Comparison of ENCODE assay signal across 12 mouse cellular contexts in the genomic region with DNA sequence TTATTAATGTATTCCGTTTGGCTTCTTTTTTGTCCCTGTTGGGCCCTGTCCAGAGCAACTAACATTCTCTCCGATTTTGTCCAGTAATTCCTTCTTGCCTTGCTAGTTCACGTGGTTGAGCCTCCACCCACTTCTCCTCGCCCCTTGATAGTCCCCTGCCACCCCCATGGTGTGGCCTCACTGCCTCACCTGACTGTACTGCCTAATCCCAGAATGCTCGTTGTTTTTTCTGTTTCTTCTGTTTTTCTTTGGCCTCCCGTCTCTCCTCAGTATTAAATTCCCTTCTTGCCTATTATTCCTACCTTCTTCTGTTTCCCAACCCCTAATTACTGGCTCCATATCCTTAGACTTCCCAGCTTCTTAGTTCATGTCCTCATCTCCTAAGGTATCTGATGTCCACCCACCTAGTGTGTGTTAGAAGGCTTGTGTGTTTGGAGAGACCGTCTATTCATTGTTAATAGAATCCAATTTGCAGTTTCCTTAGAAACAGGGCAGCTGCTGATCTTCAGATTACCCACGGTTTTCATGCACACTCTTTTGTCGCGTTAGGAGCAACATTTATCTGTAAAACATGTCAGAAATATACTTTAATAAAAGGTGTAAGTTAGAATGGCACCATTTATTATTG.
DNase-seq lines count a peak whose midpoint lies in the region; ATAC-seq and TF ChIP-seq lines count a peak whose summit lies in the region.
"Had no signal": no experiment of that assay in that cellular context is flagged by ENCODE, and none has a peak within 500 bp of the region (broad histone marks: within the 10 kb centered on the region; RNA-seq: fewer than 3 reads in every experiment).

No protein-coding gene starts in this region.

- H3K9ac ChIP-seq in hindbrain, embryonic 14.5 days: no peak overlapping the region
- no peak overlapping the region for H3K9ac ChIP-seq in midbrain, embryonic 15.5 days
- no peak overlapping the region for H3K9ac ChIP-seq in forebrain, embryonic 14.5 days (ENCODE audit: low read length)
- no peak overlapping the region for H3K9ac ChIP-seq in stomach, postnatal 0 days (ENCODE audit: low read length)
- H3K9ac ChIP-seq: lung, embryonic 15.5 days had no signal

- ATAC-seq in hindbrain, embryonic 14.5 days (ENCODE audit: low FRiP score): no peak
- no peak for ATAC-seq in midbrain, embryonic 15.5 days (replicated peaks)
- ATAC-seq in forebrain, embryonic 14.5 days: no peak
- ATAC-seq in stomach, postnatal 0 days (ENCODE audit: low FRiP score, low TSS enrichment): no peak

- H3K9me3 ChIP-seq in hindbrain, embryonic 10.5 days: peaks cover 5% of the 10 kb centered on the region; the same call in 1 of the 2 replicates
- peaks cover 5% of the 10 kb centered on the region; the same call in 1 of the 2 replicates for H3K9me3 ChIP-seq in hindbrain, embryonic 14.5 days (ENCODE audit: control insufficient read depth, low read length)
- H3K9me3 ChIP-seq in midbrain, embryonic 10.5 days (replicated peaks): peaks cover 7% of the 10 kb centered on the region; the same call in 1 of the 2 replicates
- H3K9me3 ChIP-seq in midbrain, embryonic 15.5 days: no peaks in the 10 kb centered on the region
- H3K9me3 ChIP-seq in forebrain, embryonic 14.5 days (replicated peaks; ENCODE audit: control insufficient read depth, low read length): no peaks in the 10 kb centered on the region
- no peaks in the 10 kb centered on the region for H3K9me3 ChIP-seq in stomach, postnatal 0 days (ENCODE audit: control insufficient read depth, low read length)
- H3K9me3 ChIP-seq: lung, embryonic 15.5 days had no signal

- peak overlapping the region; percentile 56; the same call in 1 of the 2 replicates for H3K27ac ChIP-seq in hindbrain, embryonic 10.5 days
- H3K27ac ChIP-seq in hindbrain, embryonic 14.5 days: no peak overlapping the region
- H3K27ac ChIP-seq in midbrain, embryonic 10.5 days (replicated peaks): peak overlapping the region; percentile 67
- H3K27ac ChIP-seq in midbrain, embryonic 15.5 days: no peak overlapping the region
- H3K27ac ChIP-seq in forebrain, embryonic 14.5 days (ENCODE audit: low read depth, low read length): no peak overlapping the region
- 0 out of 2 replicates have a peak overlapping the region, but pooled peaks have one; percentile 5 for H3K27ac ChIP-seq in stomach, postnatal 0 days (replicated peaks)

- H3K4me3 ChIP-seq in hindbrain, embryonic 10.5 days: no peak overlapping the region
- no peak overlapping the region for H3K4me3 ChIP-seq in hindbrain, embryonic 14.5 days (replicated peaks; ENCODE audit: low read length)
- H3K4me3 ChIP-seq in midbrain, embryonic 10.5 days: no peak overlapping the region
- H3K4me3 ChIP-seq in midbrain, embryonic 15.5 days: no peak overlapping the region
- no peak overlapping the region for H3K4me3 ChIP-seq in forebrain, embryonic 14.5 days (ENCODE audit: low read depth, low read length)
- H3K4me3 ChIP-seq in stomach, postnatal 0 days (ENCODE audit: low read depth, low read length): no peak overlapping the region
- H3K4me3 ChIP-seq: lung, embryonic 15.5 days had no signal

- no peaks in the 10 kb centered on the region for H3K36me3 ChIP-seq in hindbrain, embryonic 10.5 days
- no peaks in the 10 kb centered on the region for H3K36me3 ChIP-seq in hindbrain, embryonic 14.5 days (replicated peaks; ENCODE audit: control insufficient read depth, insufficient read depth)
- H3K36me3 ChIP-seq in midbrain, embryonic 10.5 days: peaks cover 5% of the 10 kb centered on the region; the same call in 1 of the 2 replicates
- no peaks in the 10 kb centered on the region for H3K36me3 ChIP-seq in midbrain, embryonic 15.5 days (replicated peaks)
- H3K36me3 ChIP-seq in forebrain, embryonic 14.5 days (ENCODE audit: control insufficient read depth, insufficient read depth, low read length): no peaks in the 10 kb centered on the region
- H3K36me3 ChIP-seq in stomach, postnatal 0 days (ENCODE audit: control insufficient read depth, insufficient read depth, low read length): no peaks in the 10 kb centered on the region
- H3K36me3 ChIP-seq: lung, embryonic 15.5 days had no signal

- H3K27me3 ChIP-seq in hindbrain, embryonic 10.5 days (ENCODE audit: insufficient read depth, poor library complexity, severe bottlenecking): peaks cover 3% of the 10 kb centered on the region; the same call in 1 of the 2 replicates
- H3K27me3 ChIP-seq in hindbrain, embryonic 14.5 days (ENCODE audit: control insufficient read depth, insufficient read depth, low read length): no peaks in the 10 kb centered on the region
- H3K27me3 ChIP-seq in midbrain, embryonic 10.5 days (ENCODE audit: low read depth, poor library complexity, severe bottlenecking): peaks cover 5% of the 10 kb centered on the region; the same call in 1 of the 2 replicates
- no peaks in the 10 kb centered on the region for H3K27me3 ChIP-seq in midbrain, embryonic 15.5 days (replicated peaks)
- H3K27me3 ChIP-seq in forebrain, embryonic 14.5 days (replicated peaks; ENCODE audit: control insufficient read depth, insufficient read depth, low read length): no peaks in the 10 kb centered on the region
- no peaks in the 10 kb centered on the region for H3K27me3 ChIP-seq in stomach, postnatal 0 days (ENCODE audit: control insufficient read depth, insufficient read depth, low read length)
- H3K27me3 ChIP-seq: lung, embryonic 15.5 days had no signal

- TF ChIP-seq CTCF in stomach, postnatal 0 days (IDR thresholded peaks at IDR 0.05; ENCODE audit: low read depth): no peak

- H3K4me2 ChIP-seq in hindbrain, embryonic 14.5 days (replicated peaks): no peak overlapping the region
- H3K4me2 ChIP-seq in midbrain, embryonic 15.5 days: no peak overlapping the region
- no peak overlapping the region for H3K4me2 ChIP-seq in forebrain, embryonic 14.5 days (ENCODE audit: low read length)
- no peak overlapping the region for H3K4me2 ChIP-seq in stomach, postnatal 0 days (replicated peaks; ENCODE audit: low read depth)
- H3K4me2 ChIP-seq: lung, embryonic 15.5 days had no signal

- no peak for DNase-seq in hindbrain, embryonic 10.5 days (ENCODE audit: low spot score)
- no peak for DNase-seq in hindbrain, embryonic 14.5 days (ENCODE audit: low spot score)
- no peak for DNase-seq in midbrain, embryonic 10.5 days (ENCODE audit: low spot score)
- peak; percentile 44 for DNase-seq in forebrain, embryonic 14.5 days (ENCODE audit: low spot score)
- DNase-seq in stomach, postnatal 0 days (ENCODE audit: low spot score): no peak
- DNase-seq in right cerebral cortex, postnatal 4 days: no peak
- DNase-seq in adrenal gland, adult 8-10 months: no peak
- DNase-seq: adrenal gland, postnatal 25 days; cerebellum, postnatal 25 days; heart, adult 18-20 months had no signal

- peaks cover 38% of the 10 kb centered on the region for H3K4me1 ChIP-seq in hindbrain, embryonic 10.5 days (replicated peaks)
- H3K4me1 ChIP-seq in hindbrain, embryonic 14.5 days (replicated peaks; ENCODE audit: control insufficient read depth, insufficient read depth, low read length): no peaks in the 10 kb centered on the region
- H3K4me1 ChIP-seq in midbrain, embryonic 10.5 days: peaks cover 37% of the 10 kb centered on the region
- H3K4me1 ChIP-seq in midbrain, embryonic 15.5 days: peaks cover 10% of the 10 kb centered on the region; the same call in 1 of the 2 replicates
- peaks cover 23% of the 10 kb centered on the region for H3K4me1 ChIP-seq in forebrain, embryonic 14.5 days (ENCODE audit: control insufficient read depth, insufficient read depth, low read length)
- 0 out of 2 replicates have a peak, but pooled peaks cover 4% of the 10 kb centered on the region for H3K4me1 ChIP-seq in stomach, postnatal 0 days (replicated peaks; ENCODE audit: control insufficient read depth, insufficient read depth)

- TF ChIP-seq EP300 in stomach, postnatal 0 days (optimal IDR thresholded peaks at IDR 0.05): no peak

- 66% methylated on average over 10 of the region's 10 CpGs for WGBS in hindbrain, embryonic 10.5 days
- WGBS in hindbrain, embryonic 14.5 days: 46% methylated on average over 10 of the region's 10 CpGs
- WGBS in midbrain, embryonic 10.5 days: 71% methylated on average over 10 of the region's 10 CpGs
- 27% methylated on average over 10 of the region's 10 CpGs for WGBS in midbrain, embryonic 15.5 days
- 17% methylated on average over 10 of the region's 10 CpGs for whole genome bisulfite sequencing in forebrain, embryonic 14.5 days
- WGBS in stomach, postnatal 0 days: 34% methylated on average over 10 of the region's 10 CpGs

Comparison
In these comparisons a context has a peak if more than half of its experiments do, and no peak if none do; other contexts are left out.
1. H3K27ac ChIP-seq: peak in hindbrain, embryonic 10.5 days (single experiment), midbrain, embryonic 10.5 days (single experiment) and stomach, postnatal 0 days (single experiment); none in hindbrain, embryonic 14.5 days (single experiment), midbrain, embryonic 15.5 days (single experiment) and forebrain, embryonic 14.5 days (single experiment).